Comparison of ENCODE assay signal across 9 mouse cellular contexts in genomic region chr17:59281364-59281763, GRCm38 (mm10).
A peak's percentile ranks its signal among the peaks of the same experiment; 100 is the strongest.
DNase-seq lines count a peak whose midpoint lies in the region; ATAC-seq and TF ChIP-seq lines count a peak whose summit lies in the region.
"Had no signal": no experiment of that assay in that cellular context is flagged by ENCODE, and none has a peak within 500 bp of the region (broad histone marks: within the 10 kb centered on the region; RNA-seq: fewer than 3 reads in every experiment).

No protein-coding gene starts in this region.

- no peaks in the 10 kb centered on the region for H3K4me1 ChIP-seq in hindbrain, embryonic 14.5 days (replicated peaks; ENCODE audit: control insufficient read depth, insufficient read depth, low read length)
- H3K4me1 ChIP-seq in hindbrain, embryonic 12.5 days = no peaks in the 10 kb centered on the region
- H3K4me1 ChIP-seq in MEL (ENCODE audit: control insufficient read depth in 1 of 2, insufficient read depth in 2 of 2, low read length in 2 of 2) = no peaks in the 10 kb centered on the region
- peaks cover 6% of the 10 kb centered on the region; the same call in 1 of the 2 replicates for H3K4me1 ChIP-seq in forebrain, embryonic 13.5 days
- H3K4me1 ChIP-seq: lung, embryonic 15.5 days had no signal

- H3K79me2 ChIP-seq in MEL (ENCODE audit: control insufficient read depth, insufficient read depth, low read length, poor library complexity) = no peaks in the 10 kb centered on the region

- ATAC-seq in hindbrain, embryonic 14.5 days (ENCODE audit: low FRiP score) = peak; percentile 71; the same call in 1 of the 2 replicates
- ATAC-seq in hindbrain, embryonic 12.5 days (ENCODE audit: low FRiP score) = no peak
- ATAC-seq in forebrain, embryonic 13.5 days = peak; percentile 76
- ATAC-seq in megakaryocyte progenitor cell, adult 5-6 weeks (replicated peaks; ENCODE audit: poor library complexity) = 0 out of 2 replicates have a peak, but pooled peaks have one; percentile 31

- TF ChIP-seq CTCF in MEL (IDR thresholded peaks at IDR 0.05 in 2 of 3, conservative IDR thresholded peaks at IDR 0.05 in 1 of 3; ENCODE audit: control insufficient read depth in 1 of 3, insufficient read depth in 1 of 3, low read depth in 2 of 3, low read length in 3 of 3, poor library complexity in 1 of 3, severe bottlenecking in 1 of 3) = peak; percentile 20 to 53 (median 32); a peak in 4 of 6 replicates

- peak; percentile 49 for DNase-seq in hindbrain, embryonic 14.5 days (ENCODE audit: low spot score)
- DNase-seq in MEL (ENCODE audit: low read depth, low spot score) = peak; percentile 31
- DNase-seq in thymus, postnatal 25 days = no peak
- DNase-seq in lung, adult 18-20 months = no peak
- no peak for DNase-seq in gastrocnemius, postnatal 14 days

- no peak for TF ChIP-seq EP300 in MEL (IDR thresholded peaks at IDR 0.05; ENCODE audit: low read depth in 1 of 2, low read length in 2 of 2)

- H3K4me3 ChIP-seq in hindbrain, embryonic 14.5 days (replicated peaks; ENCODE audit: low read length) = no peak overlapping the region
- no peak overlapping the region for H3K4me3 ChIP-seq in hindbrain, embryonic 12.5 days
- no peak overlapping the region for H3K4me3 ChIP-seq in MEL (ENCODE audit: control insufficient read depth in 1 of 2, insufficient read depth in 1 of 2, low read depth in 2 of 2, low read length in 2 of 2)
- H3K4me3 ChIP-seq in forebrain, embryonic 13.5 days = no peak overlapping the region
- H3K4me3 ChIP-seq: lung, embryonic 15.5 days had no signal

- H3K27me3 ChIP-seq in hindbrain, embryonic 14.5 days (ENCODE audit: control insufficient read depth, insufficient read depth, low read length) = no peaks in the 10 kb centered on the region
- H3K27me3 ChIP-seq in hindbrain, embryonic 12.5 days = no peaks in the 10 kb centered on the region
- H3K27me3 ChIP-seq in MEL (ENCODE audit: control insufficient read depth in 1 of 2, insufficient read depth in 2 of 2, low read length in 2 of 2) = no peaks in the 10 kb centered on the region
- H3K27me3 ChIP-seq in forebrain, embryonic 13.5 days = no peaks in the 10 kb centered on the region
- H3K27me3 ChIP-seq: lung, embryonic 15.5 days had no signal

- 68% methylated on average over 3 of the region's 3 CpGs for whole genome bisulfite sequencing in hindbrain, embryonic 14.5 days
- WGBS in hindbrain, embryonic 12.5 days = 58% methylated on average over 3 of the region's 3 CpGs
- WGBS in forebrain, embryonic 13.5 days = 64% methylated on average over 3 of the region's 3 CpGs

- intact Hi-C loops in gastrocnemius, postnatal 14 days (cut with DNase I; ENCODE audit: low total_unique reads) = no loop called here

- no peak for TF ChIP-seq POLR2A in MEL (IDR thresholded peaks at IDR 0.05; ENCODE audit: control insufficient read depth in 1 of 2, insufficient read depth in 1 of 2, low read depth in 1 of 2, low read length in 2 of 2, poor library complexity in 1 of 2)

- TF ChIP-seq RAD21 in MEL (IDR thresholded peaks at IDR 0.05; ENCODE audit: low read depth, low read length) = peak; percentile 66

- no peaks in the 10 kb centered on the region for H3K36me3 ChIP-seq in hindbrain, embryonic 14.5 days (replicated peaks; ENCODE audit: control insufficient read depth, insufficient read depth)
- no peaks in the 10 kb centered on the region for H3K36me3 ChIP-seq in hindbrain, embryonic 12.5 days
- no peaks in the 10 kb centered on the region for H3K36me3 ChIP-seq in MEL (ENCODE audit: control insufficient read depth in 1 of 2, insufficient read depth in 2 of 2, low read length in 2 of 2)
- no peaks in the 10 kb centered on the region for H3K36me3 ChIP-seq in forebrain, embryonic 13.5 days (ENCODE audit: poor library complexity, severe bottlenecking)
- H3K36me3 ChIP-seq: lung, embryonic 15.5 days had no signal

- H3K4me2 ChIP-seq in hindbrain, embryonic 14.5 days (replicated peaks) = no peak overlapping the region
- no peak overlapping the region for H3K4me2 ChIP-seq in hindbrain, embryonic 12.5 days (replicated peaks)
- H3K4me2 ChIP-seq in forebrain, embryonic 13.5 days = no peak overlapping the region
- H3K4me2 ChIP-seq: lung, embryonic 15.5 days had no signal

- no peak overlapping the region for H3K9ac ChIP-seq in hindbrain, embryonic 14.5 days
- no peak overlapping the region for H3K9ac ChIP-seq in hindbrain, embryonic 12.5 days
- no peak overlapping the region for H3K9ac ChIP-seq in MEL (ENCODE audit: control insufficient read depth, low read depth, low read length, poor library complexity, severe bottlenecking)
- no peak overlapping the region for H3K9ac ChIP-seq in forebrain, embryonic 13.5 days
- H3K9ac ChIP-seq: lung, embryonic 15.5 days had no signal

- no peak overlapping the region for H3K27ac ChIP-seq in hindbrain, embryonic 14.5 days
- no peak overlapping the region for H3K27ac ChIP-seq in hindbrain, embryonic 12.5 days
- H3K27ac ChIP-seq in MEL (ENCODE audit: control insufficient read depth, low read depth, low read length) = no peak overlapping the region
- no peak overlapping the region for H3K27ac ChIP-seq in forebrain, embryonic 13.5 days
- H3K27ac ChIP-seq: lung, embryonic 15.5 days had no signal

- H3K9me3 ChIP-seq in hindbrain, embryonic 14.5 days (ENCODE audit: control insufficient read depth, low read length) = no peaks in the 10 kb centered on the region
- H3K9me3 ChIP-seq in hindbrain, embryonic 12.5 days (replicated peaks) = no peaks in the 10 kb centered on the region
- H3K9me3 ChIP-seq in MEL (replicated peaks; ENCODE audit: insufficient read depth, low read length) = no peaks in the 10 kb centered on the region
- H3K9me3 ChIP-seq in forebrain, embryonic 13.5 days (replicated peaks) = no peaks in the 10 kb centered on the region
- H3K9me3 ChIP-seq: lung, embryonic 15.5 days had no signal

TF ChIP-seq in MEL, 35 proteins besides CTCF, POLR2A, EP300 and RAD21:
- TF ChIP-seq E2F4 (IDR thresholded peaks at IDR 0.05; ENCODE audit: borderline replicate concordance, low read depth, low read length) (no peak), SMC3 (IDR thresholded peaks at IDR 0.05; ENCODE audit: low read depth, low read length) (peak; percentile 57), JUND (IDR thresholded peaks at IDR 0.05; ENCODE audit: low read depth, low read length) (no peak), POLR2AphosphoS5 (IDR thresholded peaks at IDR 0.05; ENCODE audit: borderline replicate concordance, low read depth, low read length) (no peak), ZC3H11A (IDR thresholded peaks at IDR 0.05; ENCODE audit: low read depth, low read length) (peak; percentile 41; the same call in 1 of the 2 replicates), ETS1 (IDR thresholded peaks at IDR 0.05; ENCODE audit: low read depth, low read length) (no peak), UBTF (IDR thresholded peaks at IDR 0.05; ENCODE audit: borderline replicate concordance, insufficient read depth, low read depth, low read length) (no peak), CHD1 (IDR thresholded peaks at IDR 0.05; ENCODE audit: low read depth, low read length) (no peak)

Comparison
In these comparisons a context has a peak if more than half of its experiments do, and no peak if none do; other contexts are left out.
1. DNase-seq: peak in hindbrain, embryonic 14.5 days (single experiment) and MEL (single experiment); none in thymus, postnatal 25 days (single experiment), lung, adult 18-20 months (0 of 2) and gastrocnemius, postnatal 14 days (single experiment).